Mouse (Mus musculus) CD4-positive naive resting alpha-beta T cell, adult 57 days (primary cell): ENCODE results near the gene Cyren. TPM values are rescaled to one million over a fixed set of nuclear protein-coding genes. Genes with fewer than 3 reads are reported as not detected.

ENCODE experiments used
- total RNA-seq: library from RNA; stranded (reverse); gene quantifications from one replicate; pipeline ENCODE4 v1.2.4, GENCODE M21; 2023

Gene Cyren
- 5.6 TPM for total RNA-seq

GRCm38 (mm10) chr6:34877509-34878321 lies at the start of gene Cyren:
Gene Cyren, minus strand, starts transcription at chr6:34878060.

GRCm38 (mm10) chr6:34919956-34920355 lies 42.1 kb upstream of the Cyren start, which contains the start of gene Stra8:
Gene Stra8, plus strand, starts transcription at chr6:34920163.

GRCm38 (mm10) chr6:34910371-34911219 lies 32.7 kb upstream of the Cyren start, which contains the start of gene Wdr91:
Gene Wdr91, minus strand, starts transcription at chr6:34910876.

GRCm38 (mm10) chr6:34862791-34863403 lies 15.0 kb downstream of the Cyren start, which contains the start of gene Tmem140:
Gene Tmem140, plus strand, starts transcription at chr6:34863146.

Other genes starting within 250 kb of the Cyren start
- 2.5 TPM for gene Agbl3, start 97.6 kb downstream of the Cyren start, total RNA-seq
- gene Tmem140, start 14.9 kb downstream of the Cyren start, total RNA-seq = 5.4 TPM
- 51.7 TPM for gene Wdr91, start 32.8 kb upstream of the Cyren start, total RNA-seq
- gene Stra8, start 42.1 kb upstream of the Cyren start, total RNA-seq = not detected
- 0.71 TPM for gene Slc23a4, start 110.3 kb upstream of the Cyren start, total RNA-seq